Mouse (Mus musculus): ENCODE measurements around the gene Gng10.

- no peak for TF ChIP-seq POLR2A (IDR thresholded peaks at IDR 0.05; ENCODE audit: low read depth, low read length)
- no peak for TF ChIP-seq CTCF (IDR thresholded peaks at IDR 0.05; ENCODE audit: extremely low read depth, insufficient read length, insufficient replicate concordance, low read depth, low read length)
These were observed 5.8 kb downstream of the Gng10 start for GRCm38 (mm10) chr4:59040397-59041287.

Data from small intestine, adult 2 months (tissue).